Mouse (Mus musculus): ENCODE measurements around the gene Dhx38.
A peak's percentile ranks its signal among the peaks of the same experiment; 100 is the strongest.

DNA sequence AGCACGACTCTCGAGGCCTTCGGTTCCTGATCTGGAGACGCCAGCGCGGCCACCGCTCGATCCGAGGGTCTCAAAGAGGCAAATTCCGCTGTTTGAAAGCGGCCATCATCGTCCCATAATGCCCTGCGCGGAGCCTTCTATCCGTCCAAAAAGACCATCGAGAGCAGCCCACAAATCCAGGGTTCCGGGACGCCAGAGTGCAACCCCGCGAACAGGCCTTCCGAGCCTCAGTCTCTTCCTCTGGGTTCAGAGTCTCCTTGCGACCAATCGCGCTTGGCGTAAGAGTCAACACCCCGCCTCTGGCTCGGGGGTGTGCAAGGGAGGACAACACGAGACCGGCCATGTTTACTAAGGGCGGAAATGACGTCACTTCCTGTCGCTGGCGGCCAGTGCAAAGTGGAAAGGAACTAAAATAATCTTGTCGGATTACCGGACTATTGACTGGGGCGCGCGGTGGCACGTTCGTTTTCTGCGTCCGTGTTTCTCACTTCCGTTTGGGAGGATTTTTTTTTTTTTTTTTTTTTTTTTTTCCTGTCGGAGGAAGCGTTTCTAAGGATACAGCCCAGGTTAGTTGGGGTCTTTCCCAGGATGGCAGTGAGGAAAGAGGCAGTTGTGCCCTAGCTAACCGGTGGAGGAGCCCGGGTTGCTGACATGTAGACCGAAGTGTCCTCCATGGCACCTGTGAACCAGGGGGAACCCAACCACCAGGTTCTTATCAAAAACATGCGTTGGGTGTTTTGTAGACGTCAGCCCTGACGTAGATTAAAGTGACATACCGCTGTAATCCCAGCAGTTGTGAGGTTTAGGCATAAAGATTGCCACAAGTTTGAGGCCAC, at the start of gene Dhx38, which contains the start of gene Txnl4b:
- TF ChIP-seq POLR2A (IDR thresholded peaks at IDR 0.05; ENCODE audit: low read depth, low read length) (peak; percentile 34; the same call in 1 of the 2 replicates), CTCF (IDR thresholded peaks at IDR 0.05; ENCODE audit: extremely low read depth, insufficient read length, insufficient replicate concordance, low read depth, low read length) (no peak)
